Mouse (Mus musculus) embryonic facial prominence, embryonic 14.5 days (tissue): ENCODE results near the gene Htatip2. TPM values are rescaled to one million over a fixed set of nuclear protein-coding genes. Genes with fewer than 3 reads are reported as not detected.

Source experiments
- ATAC-seq: fragments of 200-750 bp; cut with Nextera tagmentation; 2 replicates; pipeline ENCODE4 v1.8.0; 2017; ENCODE audit warnings: low read depth, moderate number of reproducible peaks, moderate TSS enrichment
- DNase-seq: peaks from one replicate; pipeline ENCODE4 v3.0.0-alpha.2; 2015; ENCODE audit warnings: low spot score
- H3K27ac ChIP-seq: fragments of 300-500 bp; sonication (generic); replicated peaks from 2 replicates; pipeline ENCODE4 v1.5.1; 2014; ENCODE audit warnings: low read depth, mild to moderate bottlenecking, low read length, moderate library complexity
- H3K27me3 ChIP-seq: fragments of 300-500 bp; sonication (generic); replicated peaks from 2 replicates; pipeline ENCODE4 v1.6.1; 2014; ENCODE audit warnings: low read length; ENCODE audit not compliant: control insufficient read depth, insufficient read depth
- H3K36me3 ChIP-seq: fragments of 300-500 bp; sonication (generic); 2 replicates; pipeline ENCODE4 v1.6.1; 2014; ENCODE audit warnings: low read length, mixed read lengths; ENCODE audit not compliant: control insufficient read depth, insufficient read depth
- H3K4me1 ChIP-seq: fragments of 300-500 bp; sonication (generic); 2 replicates; pipeline ENCODE4 v1.6.1; 2014; ENCODE audit warnings: antibody characterized with exemption, low read length; ENCODE audit not compliant: control insufficient read depth, insufficient read depth
- H3K4me2 ChIP-seq: fragments of 300-500 bp; sonication (generic); 2 replicates; pipeline ENCODE4 v1.6.1; 2014; ENCODE audit warnings: low read depth, mild to moderate bottlenecking, low read length, moderate library complexity, mixed read lengths
- H3K4me3 ChIP-seq: fragments of 300-500 bp; sonication (generic); 2 replicates; pipeline ENCODE4 v1.5.1; 2014; ENCODE audit warnings: low read depth, mild to moderate bottlenecking, low read length
- H3K9ac ChIP-seq: fragments of 300-500 bp; sonication (generic); 2 replicates; pipeline ENCODE4 v1.6.1; 2014; ENCODE audit warnings: low read depth, mild to moderate bottlenecking, low read length, moderate library complexity, mixed read lengths
- H3K9me3 ChIP-seq: fragments of 300-500 bp; sonication (generic); 2 replicates; pipeline ENCODE4 v1.6.1; 2016; ENCODE audit warnings: low read length; ENCODE audit not compliant: control insufficient read depth
- WGBS: fragments of 180-500 bp; shearing (Covaris S2); extraction: QIAGEN DNeasy Blood & Tissue Kit; methylation state at CpG from one replicate; pipeline ENCODE4 v1.1.7; 2014; 5-methylcytosine and 5-hydroxymethylcytosine counted together
- polyA plus RNA-seq: library from polyadenylated mRNA; unstranded; fragments of >200 nt; fragmentation: Nextera tagmentation; extraction: Ambion mirVana; gene quantifications from 2 replicates; pipeline ENCODE4 v1.2.1, GENCODE M21; 2014

Gene Htatip2
- polyA plus RNA-seq, 1 experiment from 2014 or later, result 10.5 TPM

- Histone ChIP-seq H3K36me3 (no peaks in the 10 kb centered on the region), H3K4me1 (no peaks in the 10 kb centered on the region), H3K4me3 (no peak overlapping the region), H3K4me2 (0 out of 2 replicates have a peak overlapping the region, but pooled peaks have one; percentile 3), H3K27ac (no peak overlapping the region), H3K9ac (no peak overlapping the region), H3K9me3 (no peaks in the 10 kb centered on the region), H3K27me3 (peaks cover 21% of the 10 kb centered on the region)
- 33% methylated on average over 25 of the region's 25 CpGs for WGBS
- ATAC-seq (no peak), DNase-seq (peak; percentile 66)
These were observed 6.0 kb upstream of the Htatip2 start for GRCm38 (mm10) chr7:49752730-49753506.

DNA sequence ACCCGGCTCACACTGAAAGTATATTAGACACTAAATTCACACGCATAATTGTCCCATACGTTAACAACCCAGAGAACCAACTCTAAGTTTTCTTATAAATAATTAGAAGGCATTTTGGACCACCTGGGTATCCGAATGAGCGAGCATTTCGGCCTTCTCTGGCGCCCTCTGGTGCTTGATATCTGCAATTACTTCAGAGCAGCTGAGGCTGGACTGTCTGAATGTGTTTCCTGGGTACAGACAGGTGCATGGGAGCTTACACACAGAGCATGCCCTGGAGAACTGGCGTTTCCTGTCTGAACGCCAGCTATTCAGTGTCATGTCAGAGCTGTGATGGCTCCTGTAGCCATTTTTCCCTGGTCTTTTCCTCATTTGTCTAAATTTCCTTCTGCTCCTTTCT is 4.1 kb upstream of the Htatip2 start:
- DNase-seq (peak; percentile 57), ATAC-seq (0 out of 2 replicates have a peak, but pooled peaks have one; percentile 37)
- no peak overlapping the region for H3K27ac ChIP-seq
- 4% methylated on average over 9 of the region's 9 CpGs for WGBS
- H3K36me3 ChIP-seq, result no peaks in the 10 kb centered on the region
- no peaks in the 10 kb centered on the region for H3K4me1 ChIP-seq
- H3K4me2 ChIP-seq, result no peak overlapping the region
- H3K9ac ChIP-seq, result no peak overlapping the region
- no peak overlapping the region for H3K4me3 ChIP-seq
- peaks cover 21% of the 10 kb centered on the region for H3K27me3 ChIP-seq
- H3K9me3 ChIP-seq, result peaks cover 6% of the 10 kb centered on the region; the same call in 1 of the 2 replicates

DNA sequence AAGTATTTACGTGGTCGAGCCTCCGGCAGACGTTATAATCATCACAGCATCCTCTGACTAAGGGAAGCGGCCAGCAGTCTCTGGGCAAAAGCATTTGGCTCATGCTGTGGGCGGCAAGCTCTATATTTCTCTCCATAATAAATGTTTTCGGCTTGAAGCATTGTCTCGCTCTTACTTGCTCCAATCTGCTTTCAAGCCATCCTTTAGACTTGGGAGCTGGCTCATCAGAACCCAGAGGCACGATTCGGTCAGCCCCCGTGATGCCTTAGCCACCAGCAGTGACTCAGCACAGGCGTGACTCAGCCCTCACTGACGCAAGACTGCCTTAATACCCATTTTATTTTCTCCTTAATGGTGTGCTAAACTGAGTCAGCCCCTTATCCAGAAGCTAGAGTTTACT is 3.7 kb downstream of the Htatip2 start:
- Histone ChIP-seq H3K9me3 (peaks cover 7% of the 10 kb centered on the region; the same call in 1 of the 2 replicates), H3K4me3 (no peak overlapping the region), H3K27me3 (no peaks in the 10 kb centered on the region), H3K4me1 (no peaks in the 10 kb centered on the region), H3K9ac (no peak overlapping the region), H3K36me3 (no peaks in the 10 kb centered on the region), H3K27ac (no peak overlapping the region), H3K4me2 (no peak overlapping the region)
- WGBS, result 76% methylated on average over 13 of the region's 13 CpGs
- DNase-seq (no peak), ATAC-seq (no peak)

- H3K4me2 ChIP-seq, result no peak overlapping the region
- DNase-seq, result no peak
These were observed 5.2 kb downstream of the Htatip2 start for GRCm38 (mm10) chr7:49764011-49764716.

GRCm38 (mm10) chr7:49766166-49766565 is 7.3 kb downstream of the Htatip2 start:
- 86% methylated on average over 7 of the region's 7 CpGs for WGBS
- no peak overlapping the region for H3K4me3 ChIP-seq
- no peak overlapping the region for H3K4me2 ChIP-seq
- no peaks in the 10 kb centered on the region for H3K9me3 ChIP-seq
- ATAC-seq (no peak), DNase-seq (no peak)
- no peak overlapping the region for H3K9ac ChIP-seq
- no peaks in the 10 kb centered on the region for H3K4me1 ChIP-seq
- H3K27me3 ChIP-seq, result no peaks in the 10 kb centered on the region
- H3K27ac ChIP-seq, result no peak overlapping the region
- H3K36me3 ChIP-seq, result no peaks in the 10 kb centered on the region

More at GRCm38 (mm10) chr7:49764011-49764716, 5.2 kb downstream of the Htatip2 start:
- H3K36me3 ChIP-seq, result no peaks in the 10 kb centered on the region
- 65% methylated on average over 10 of the region's 10 CpGs for WGBS
- no peaks in the 10 kb centered on the region for H3K27me3 ChIP-seq
- H3K4me1 ChIP-seq, result no peaks in the 10 kb centered on the region
- peaks cover 7% of the 10 kb centered on the region; the same call in 1 of the 2 replicates for H3K9me3 ChIP-seq
- H3K9ac ChIP-seq, result no peak overlapping the region
- no peak overlapping the region for H3K4me3 ChIP-seq
- ATAC-seq, result no peak
- H3K27ac ChIP-seq, result no peak overlapping the region

DNA sequence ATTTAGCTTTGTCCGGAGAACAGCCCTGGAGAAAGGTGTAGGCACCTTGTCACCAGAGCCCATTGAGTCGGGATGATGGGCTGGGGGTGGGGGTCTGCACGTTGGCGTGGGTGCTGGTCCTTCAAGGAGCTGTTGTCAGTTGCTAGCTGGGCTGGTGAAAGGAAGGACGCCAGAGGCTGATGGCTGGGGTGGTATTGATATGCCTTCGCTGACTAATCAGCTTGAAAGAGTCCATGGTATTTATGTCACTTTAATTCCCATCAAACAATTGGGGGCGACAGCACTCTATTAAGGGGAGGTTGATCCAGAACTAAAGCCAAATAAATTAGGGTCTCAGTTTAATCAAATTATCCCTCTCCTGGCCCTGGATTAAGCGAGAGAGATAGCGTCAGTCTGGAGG is 9.6 kb downstream of the Htatip2 start:
- Histone ChIP-seq H3K9ac (no peak overlapping the region), H3K36me3 (no peaks in the 10 kb centered on the region), H3K4me2 (no peak overlapping the region), H3K9me3 (no peaks in the 10 kb centered on the region), H3K27ac (no peak overlapping the region), H3K4me3 (no peak overlapping the region), H3K4me1 (no peaks in the 10 kb centered on the region), H3K27me3 (no peaks in the 10 kb centered on the region)
- no peak for ATAC-seq
- 55% methylated on average over 9 of the region's 9 CpGs for WGBS
- DNase-seq, result no peak

- H3K9ac ChIP-seq, result no peak overlapping the region
- no peaks in the 10 kb centered on the region for H3K27me3 ChIP-seq
- DNase-seq (no peak), ATAC-seq (no peak)
- H3K4me1 ChIP-seq, result no peaks in the 10 kb centered on the region
- H3K9me3 ChIP-seq, result no peaks in the 10 kb centered on the region
- H3K4me3 ChIP-seq, result no peak overlapping the region
- no peak overlapping the region for H3K27ac ChIP-seq
- H3K4me2 ChIP-seq, result no peak overlapping the region
- 85% methylated on average over 2 of the region's 2 CpGs for WGBS
- no peaks in the 10 kb centered on the region for H3K36me3 ChIP-seq
These were observed 15.5 kb downstream of the Htatip2 start for GRCm38 (mm10) chr7:49774396-49774795.

DNA sequence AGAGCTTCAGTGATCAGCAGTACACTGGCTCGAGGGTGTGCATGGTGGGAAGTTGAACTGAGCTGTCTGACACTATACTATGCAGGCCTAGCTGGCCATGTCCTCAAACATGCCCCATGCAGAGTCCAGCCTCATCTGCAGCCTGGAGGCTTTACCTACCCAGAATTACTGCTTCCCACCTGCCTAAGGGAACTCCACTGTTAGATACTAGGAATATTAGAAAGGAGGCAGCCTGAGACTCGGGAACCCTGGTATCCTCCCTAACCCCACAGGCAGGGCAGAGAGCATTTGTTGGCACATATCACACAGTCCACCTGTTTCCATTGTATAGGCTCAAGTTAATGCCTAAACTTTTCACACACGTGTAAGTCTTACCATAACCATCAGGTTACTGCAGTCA is 18.7 kb downstream of the Htatip2 start:
- H3K9me3 ChIP-seq, result no peaks in the 10 kb centered on the region
- no peak overlapping the region for H3K4me3 ChIP-seq
- DNase-seq (no peak), ATAC-seq (peak; percentile 4; the same call in 1 of the 2 replicates)
- no peak overlapping the region for H3K4me2 ChIP-seq
- 40% methylated on average over 3 of the region's 3 CpGs for WGBS
- H3K36me3 ChIP-seq, result peaks cover 17% of the 10 kb centered on the region
- H3K4me1 ChIP-seq, result no peaks in the 10 kb centered on the region
- H3K27me3 ChIP-seq, result no peaks in the 10 kb centered on the region
- no peak overlapping the region for H3K9ac ChIP-seq
- H3K27ac ChIP-seq, result no peak overlapping the region
